Mouse (Mus musculus) frontal cortex, adult (tissue): ENCODE results near the gene Rxra.

ENCODE experiments used
- ATAC-seq: cut with Nextera tagmentation; 2 replicates; pipeline ENCODE4 v1.9.2; 2017; ENCODE audit warnings: mild to moderate bottlenecking, moderate library complexity, mixed read lengths; ENCODE audit not compliant: low TSS enrichment

Gene Rxra

DNA sequence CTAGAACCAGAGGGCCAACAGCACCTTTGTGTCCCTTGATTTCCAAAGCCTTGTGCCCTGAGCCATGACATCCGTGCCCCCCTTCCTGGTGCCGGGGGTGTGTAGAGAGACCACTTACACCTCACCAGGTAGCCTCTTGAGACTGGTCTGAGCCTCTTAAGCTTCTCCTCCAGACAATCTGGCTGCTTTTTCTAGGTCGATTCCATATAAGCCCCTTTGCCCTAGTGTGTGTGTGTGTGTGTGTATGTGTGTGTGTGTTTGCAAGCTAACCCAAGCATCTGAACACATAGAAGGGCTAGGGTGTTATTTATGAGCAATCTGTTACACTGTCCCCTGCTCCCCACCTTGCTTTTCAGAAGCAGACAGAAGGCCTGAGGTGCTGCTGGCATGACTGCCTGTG lies 62.2 kb downstream of the Rxra start:
- no peak for ATAC-seq

GRCm38 (mm10) chr2:27740091-27740608 lies 63.9 kb downstream of the Rxra start:
- ATAC-seq = peak; percentile 78

GRCm38 (mm10) chr2:27743177-27743576 lies 66.9 kb downstream of the Rxra start:
- ATAC-seq = no peak

- no peak for ATAC-seq
Observed at GRCm38 (mm10) chr2:27743863-27744611, 67.8 kb downstream of the Rxra start.

- no peak for ATAC-seq
Observed at GRCm38 (mm10) chr2:27744612-27745351, 68.5 kb downstream of the Rxra start.

GRCm38 (mm10) chr2:27745673-27746620 lies 69.7 kb downstream of the Rxra start:
- ATAC-seq = peak; percentile 68

- ATAC-seq = peak; percentile 66
Observed at GRCm38 (mm10) chr2:27746854-27747253, 70.6 kb downstream of the Rxra start.

- no peak for ATAC-seq
Observed at GRCm38 (mm10) chr2:27748984-27749383, 72.7 kb downstream of the Rxra start.

DNA sequence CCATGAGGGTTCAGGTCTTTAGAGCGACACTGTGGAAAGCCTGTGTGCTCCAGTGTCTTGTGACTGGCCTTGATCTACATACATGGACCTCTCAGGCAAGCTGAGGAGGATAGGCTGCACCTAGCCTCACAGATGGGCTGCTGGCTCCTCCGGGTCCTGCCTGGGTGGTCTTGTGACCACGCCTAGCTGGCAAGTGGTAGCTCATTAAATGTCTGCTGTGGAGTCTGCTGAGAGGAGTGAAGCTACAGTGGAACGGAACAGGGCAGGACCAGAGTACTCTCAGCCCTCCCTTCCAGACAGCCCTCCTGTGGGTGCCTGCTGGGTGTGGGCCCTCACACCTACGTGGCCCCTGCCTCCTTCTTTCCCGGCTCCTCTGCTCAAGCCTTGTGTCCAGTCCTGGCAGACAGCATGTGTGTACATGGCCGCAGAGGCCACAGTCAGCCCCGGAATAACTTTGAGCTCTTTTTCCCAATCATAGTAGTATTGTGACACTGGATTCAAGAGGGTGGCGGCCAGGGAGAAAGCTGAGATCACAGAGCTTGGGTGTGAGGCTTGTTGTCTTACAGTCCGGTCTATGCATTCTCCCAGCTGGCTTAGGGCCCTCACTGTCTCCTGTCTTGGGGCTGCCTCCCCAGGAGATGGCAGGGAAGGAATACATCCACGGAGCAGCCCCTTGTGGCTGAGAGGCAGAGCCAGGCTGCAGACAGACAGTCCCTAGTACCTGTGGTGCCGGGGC lies 74.3 kb downstream of the Rxra start:
- ATAC-seq = no peak

DNA sequence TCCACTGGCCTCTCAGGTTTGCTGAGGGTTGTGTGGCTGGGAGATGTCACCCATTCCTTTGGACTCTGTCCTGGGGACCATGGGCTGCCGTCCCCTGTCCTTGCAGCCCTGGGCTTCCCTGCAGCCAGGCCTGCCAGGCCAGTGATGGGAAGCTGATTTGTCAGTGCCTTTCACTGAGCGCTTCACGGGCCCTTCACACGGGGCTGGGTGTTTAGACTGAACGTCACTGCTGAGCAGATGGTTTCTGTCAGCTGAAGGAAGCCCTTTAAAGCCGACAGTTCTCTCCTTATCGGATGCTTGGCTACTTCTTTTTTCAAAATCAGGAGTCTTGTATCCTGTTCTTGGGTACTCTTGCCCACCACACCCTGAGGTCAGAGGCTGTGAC lies 74.9 kb downstream of the Rxra start:
- ATAC-seq = no peak

DNA sequence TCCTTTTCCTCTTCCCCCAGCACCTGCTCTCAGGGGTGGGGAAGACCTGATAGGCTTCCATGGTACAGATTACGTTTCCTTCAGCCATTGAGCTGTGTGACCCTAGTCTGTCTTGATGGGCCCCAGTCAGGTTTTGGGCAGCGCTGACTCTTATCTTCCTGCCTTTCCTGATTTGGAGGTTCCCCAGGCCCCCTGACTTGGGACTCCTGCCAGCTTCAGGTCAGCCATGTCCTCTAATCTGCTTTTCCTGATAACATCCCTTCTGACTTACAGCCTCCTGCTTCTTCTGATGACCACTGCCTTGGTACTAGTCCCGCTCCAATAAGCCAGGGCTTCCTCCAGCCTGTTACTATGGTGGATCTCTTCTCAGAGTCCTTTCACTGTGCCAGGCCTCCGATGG lies 75.6 kb downstream of the Rxra start:
- ATAC-seq = no peak

DNA sequence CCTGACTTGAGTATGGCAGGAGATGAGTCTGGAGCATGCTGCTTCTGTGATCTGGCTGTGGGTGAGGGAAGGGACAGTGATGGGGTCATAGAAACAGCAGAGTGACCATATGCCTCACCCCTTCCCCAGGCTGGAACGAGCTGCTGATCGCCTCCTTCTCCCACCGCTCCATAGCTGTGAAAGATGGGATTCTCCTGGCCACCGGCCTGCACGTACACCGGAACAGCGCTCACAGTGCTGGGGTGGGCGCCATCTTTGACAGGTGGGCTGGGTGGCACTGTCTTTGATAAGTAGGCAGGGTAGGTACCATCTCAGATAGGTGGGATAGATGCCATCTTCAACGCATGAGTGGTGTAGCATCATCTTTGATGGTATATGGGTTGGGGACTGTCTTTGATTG lies 77.9 kb downstream of the Rxra start:
- no peak for ATAC-seq

DNA sequence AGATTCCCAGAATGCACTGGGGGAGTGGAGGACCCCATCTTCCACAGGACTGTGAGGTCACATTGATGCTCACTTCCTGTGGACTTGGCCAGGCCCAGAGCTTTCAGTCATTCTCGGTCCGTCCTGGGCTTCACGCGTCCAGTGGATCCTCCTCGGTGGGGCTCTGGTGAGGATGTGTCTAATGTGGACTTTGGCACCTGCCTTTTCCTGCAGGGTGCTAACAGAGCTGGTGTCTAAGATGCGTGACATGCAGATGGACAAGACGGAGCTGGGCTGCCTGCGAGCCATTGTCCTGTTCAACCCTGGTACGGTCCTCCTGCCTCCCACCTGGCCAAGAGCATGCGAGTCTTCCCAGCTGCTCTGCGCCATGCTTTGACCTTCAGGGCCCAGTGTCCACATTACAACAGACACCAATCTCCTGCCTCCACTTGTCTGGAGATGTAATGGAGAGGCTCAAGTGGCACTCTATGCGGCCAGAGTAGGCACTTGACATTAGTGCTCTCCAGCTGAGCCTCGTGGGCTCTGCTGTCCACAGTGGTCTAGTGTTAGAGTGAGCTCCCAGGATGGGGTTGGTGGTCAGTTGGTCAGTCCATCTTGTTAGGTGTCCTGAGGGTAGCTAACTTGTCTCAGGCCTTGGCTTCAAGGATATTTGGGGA lies 79.9 kb downstream of the Rxra start:
- ATAC-seq = no peak

GRCm38 (mm10) chr2:27758414-27759301 lies 82.4 kb downstream of the Rxra start:
- peak; percentile 78 for ATAC-seq

DNA sequence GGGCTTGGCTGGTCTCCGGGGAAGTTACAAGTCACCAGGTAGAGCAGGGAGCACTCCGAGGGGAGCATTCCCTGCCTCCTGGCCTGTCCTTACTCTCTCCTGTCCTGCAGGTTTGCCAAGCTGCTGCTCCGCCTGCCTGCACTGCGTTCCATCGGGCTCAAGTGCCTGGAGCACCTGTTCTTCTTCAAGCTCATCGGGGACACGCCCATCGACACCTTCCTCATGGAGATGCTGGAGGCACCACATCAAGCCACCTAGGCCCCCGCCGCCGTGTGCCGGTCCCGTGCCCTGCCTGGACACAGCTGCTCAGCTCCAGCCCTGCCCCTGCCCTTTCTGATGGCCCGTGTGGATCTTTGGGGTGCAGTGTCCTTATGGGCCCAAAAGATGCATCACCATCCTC lies 83.2 kb downstream of the Rxra start:
- no peak for ATAC-seq

GRCm38 (mm10) chr2:27761260-27761995 lies 85.2 kb downstream of the Rxra start:
- ATAC-seq = no peak

- no peak for ATAC-seq
Observed at GRCm38 (mm10) chr2:27761996-27762340, 85.7 kb downstream of the Rxra start.

DNA sequence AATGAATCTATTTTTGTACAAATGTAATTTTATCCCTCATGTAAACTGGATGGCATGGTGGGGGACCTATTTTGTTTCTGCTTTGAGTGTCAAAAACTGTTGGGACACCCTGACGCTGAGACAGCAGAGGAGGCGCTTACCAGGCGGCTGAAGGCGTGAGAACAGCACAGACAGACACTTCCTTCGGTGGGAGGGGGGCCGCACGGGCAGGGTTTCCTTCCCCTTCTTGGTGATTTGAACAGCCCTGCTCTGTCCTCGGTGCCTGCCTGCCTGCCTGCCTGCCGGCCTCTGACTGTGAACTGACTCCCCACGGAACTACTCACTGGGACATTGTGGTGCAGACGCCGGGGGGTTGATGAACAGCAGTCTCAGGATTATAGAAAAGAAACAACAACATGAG lies 86.3 kb downstream of the Rxra start:
- ATAC-seq = no peak
